Mouse (Mus musculus) erythroblast, adult 5-6 weeks (primary cell): ENCODE measurements at regions not wholly inside any gene's neighbourhood (a gene's known extent, or its start where the extent isn't known, plus 50 kb on each side); places are given as distances from the start of the nearest gene placed in this dataset.

Experiments
- ATAC-seq: replicated peaks from 2 replicates; pipeline ENCODE4 v1.8.0; 2016; ENCODE audit warnings: moderate number of reproducible peaks, mild to moderate bottlenecking, moderate TSS enrichment, inconsistent platforms; ENCODE audit not compliant: poor library complexity, low FRiP score, severe bottlenecking

- ATAC-seq, result no peak
Measured at GRCm38 (mm10) chr10:15140703-15141102, 422.7 kb upstream of the Gje1 start.
